Mouse (Mus musculus): ENCODE measurements around the gene 4933417A18Rik.
"Not testable (repeated sequence)": the region's sequence is repeated elsewhere in the genome, so short reads cannot be mapped to it uniquely, and the experiment has no call there.

Gene 4933417A18Rik

GRCm38 (mm10) chr13:34973770-34974169 is 49.6 kb downstream of the 4933417A18Rik start:
- in situ Hi-C loops (cut with MboI, MseI), result no loop called here

GRCm38 (mm10) chr13:34976116-34976515 is 51.9 kb downstream of the 4933417A18Rik start:
- in situ Hi-C loops (cut with MboI, MseI), result no loop called here

- in situ Hi-C loops (cut with MboI, MseI), result no loop called here
These were observed 53.2 kb downstream of the 4933417A18Rik start for GRCm38 (mm10) chr13:34977410-34977809.

- in situ Hi-C loops (cut with MboI, MseI), result not testable (repeated sequence)
These were observed 54.4 kb downstream of the 4933417A18Rik start for GRCm38 (mm10) chr13:34978635-34979034.

GRCm38 (mm10) chr13:34983479-34983878 is 59.3 kb downstream of the 4933417A18Rik start:
- in situ Hi-C loops (cut with MboI, MseI), result not testable (repeated sequence)

- in situ Hi-C loops (cut with MboI, MseI), result no loop called here
These were observed 67.5 kb downstream of the 4933417A18Rik start for GRCm38 (mm10) chr13:34991581-34992273.

- in situ Hi-C loops (cut with MboI, MseI), result no loop called here
These were observed 68.9 kb downstream of the 4933417A18Rik start for GRCm38 (mm10) chr13:34993085-34993484.

- in situ Hi-C loops (cut with MboI, MseI), result no loop called here
These were observed 69.4 kb downstream of the 4933417A18Rik start for GRCm38 (mm10) chr13:34993595-34993982.

GRCm38 (mm10) chr13:34993983-34994811 is 70.0 kb downstream of the 4933417A18Rik start:
- in situ Hi-C loops (cut with MboI, MseI), result no loop called here

GRCm38 (mm10) chr13:34995925-34996324 is 71.7 kb downstream of the 4933417A18Rik start:
- in situ Hi-C loops (cut with MboI, MseI), result no loop called here
